Mouse (Mus musculus) embryonic fibroblast, embryonic 13.5 days (primary cell): ENCODE results near the gene Luc7l. TPM values are rescaled to one million over a fixed set of nuclear protein-coding genes. Genes with fewer than 3 reads are reported as not detected.
"Not testable (repeated sequence)": the region's sequence is repeated elsewhere in the genome, so short reads cannot be mapped to it uniquely, and the experiment has no call there.

Experiments
- H3K27ac ChIP-seq: 2 replicates; pipeline ENCODE4 v1.5.1; 2012; ENCODE audit warnings: low read length, control low read depth, inconsistent platforms; ENCODE audit not compliant: insufficient read depth
- H3K4me1 ChIP-seq: 2 replicates; pipeline ENCODE4 v1.6.1; 2011; ENCODE audit warnings: low read length; ENCODE audit not compliant: control insufficient read depth, insufficient read depth
- H3K4me3 ChIP-seq: 2 replicates; pipeline ENCODE4 v1.5.1; 2011; ENCODE audit warnings: mild to moderate bottlenecking, control low read depth, low read length; ENCODE audit not compliant: insufficient read depth
- CTCF ChIP-seq: IDR thresholded peaks from 2 replicates; pipeline ENCODE4 v1.5.1; 2011; ENCODE audit warnings: mild to moderate bottlenecking, control low read depth, low read length, moderate library complexity, borderline replicate concordance; ENCODE audit not compliant: insufficient read depth
- POLR2A ChIP-seq: IDR thresholded peaks from 2 replicates; pipeline ENCODE4 v1.6.1; 2011; ENCODE audit warnings: low read depth, mild to moderate bottlenecking, control low read depth, low read length, moderate library complexity
- polyA plus RNA-seq: library from polyadenylated mRNA; stranded (reverse); fragments of >200 nt; gene quantifications from 2 replicates; pipeline ENCODE4 v1.2.4, GENCODE M21; 2011; ENCODE audit warnings: low read depth; ENCODE audit not compliant: missing spikeins, insufficient read length

Luc7l gene
- polyA plus RNA-seq, 1 experiment = 44.1 TPM

- Histone ChIP-seq H3K27ac (no peak overlapping the region), H3K4me3 (no peak overlapping the region), H3K4me1 (no peaks in the 10 kb centered on the region)
- TF ChIP-seq CTCF = no peak
- no peak for TF ChIP-seq POLR2A
Measured at GRCm38 (mm10) chr17:26286199-26286955, 33.7 kb downstream of the Luc7l start.

- TF ChIP-seq POLR2A = no peak
- no peak for TF ChIP-seq CTCF
- Histone ChIP-seq H3K27ac (no peak overlapping the region), H3K4me1 (no peaks in the 10 kb centered on the region), H3K4me3 (no peak overlapping the region)
Measured at GRCm38 (mm10) chr17:26289475-26289874, 36.8 kb downstream of the Luc7l start.

- H3K4me3 ChIP-seq, H3K4me1 ChIP-seq, H3K27ac ChIP-seq: not testable (repeated sequence)
Measured at GRCm38 (mm10) chr17:26298318-26298717, 45.6 kb downstream of the Luc7l start.

- H3K27ac ChIP-seq = no peak overlapping the region
- no peak overlapping the region for H3K4me3 ChIP-seq
- TF ChIP-seq POLR2A (no peak), CTCF (peak; percentile 33; the same call in 1 of the 2 replicates)
- H3K4me1 ChIP-seq = no peaks in the 10 kb centered on the region
Measured at GRCm38 (mm10) chr17:26314291-26314690, 61.6 kb downstream of the Luc7l start.

GRCm38 (mm10) chr17:26315474-26315873 lies 62.8 kb downstream of the Luc7l start:
- TF ChIP-seq CTCF = no peak
- TF ChIP-seq POLR2A = no peak
- Histone ChIP-seq H3K4me1 (no peaks in the 10 kb centered on the region), H3K27ac (no peak overlapping the region), H3K4me3 (no peak overlapping the region)

GRCm38 (mm10) chr17:26318441-26318840 lies 65.7 kb downstream of the Luc7l start:
- TF ChIP-seq CTCF = no peak
- TF ChIP-seq POLR2A = no peak
- no peaks in the 10 kb centered on the region for H3K4me1 ChIP-seq
- no peak overlapping the region for H3K4me3 ChIP-seq
- no peak overlapping the region for H3K27ac ChIP-seq

Other genes with a start within 250 kb of the Luc7l start
- 20.7 and 22.6 TPM in 2 replicates for gene Rab11fip3, start 183.3 kb upstream of the Luc7l start, polyA plus RNA-seq
- 28.2 and 30.9 TPM in 2 replicates for gene Decr2, start 162.6 kb upstream of the Luc7l start, polyA plus RNA-seq
- 47.9 and 50.4 TPM in 2 replicates for gene Nme4, start 157.3 kb upstream of the Luc7l start, polyA plus RNA-seq
- 0.48 and 1.0 TPM in 2 replicates for gene Tmem8, start 139.6 kb upstream of the Luc7l start, polyA plus RNA-seq
- 38.7 and 41.0 TPM in 2 replicates for gene Mrpl28, start 129.4 kb upstream of the Luc7l start, polyA plus RNA-seq
- gene Axin1, start 114.2 kb upstream of the Luc7l start, polyA plus RNA-seq = 34.4 and 50.5 TPM in 2 replicates
- not detected in 2 replicates for gene Pdia2, start 53.8 kb upstream of the Luc7l start, polyA plus RNA-seq
- 2.2 and 2.8 TPM in 2 replicates for gene Rgs11, start 49.9 kb upstream of the Luc7l start, polyA plus RNA-seq
- gene Arhgdig, start 45.1 kb upstream of the Luc7l start, polyA plus RNA-seq = 5.8 and 9.3 TPM in 2 replicates
- gene Fam234a, start 8.7 kb upstream of the Luc7l start, polyA plus RNA-seq = 47.2 and 57.3 TPM in 2 replicates
- gene Neurl1b, start 161.9 kb downstream of the Luc7l start, polyA plus RNA-seq = 1.2 and 2.4 TPM in 2 replicates